Mouse (Mus musculus) forebrain, embryonic 10.5 days (tissue): ENCODE data around the gene Pdlim5. TPM values are rescaled to one million over a fixed set of nuclear protein-coding genes. Genes with fewer than 3 reads are reported as not detected.
"Not testable (repeated sequence)": the region's sequence is repeated elsewhere in the genome, so short reads cannot be mapped to it uniquely, and the experiment has no call there.

Experiments used
- DNase-seq: peaks from one replicate; pipeline ENCODE4 v3.0.0-alpha.2; 2017; ENCODE audit warnings: low spot score; ENCODE audit errors: extremely low spot score
- H3K27ac ChIP-seq: fragments of 300-500 bp; sonication (generic); 2 replicates; pipeline ENCODE4 v1.5.1; 2016; ENCODE audit warnings: mild to moderate bottlenecking
- H3K27me3 ChIP-seq: fragments of 300-500 bp; sonication (generic); 2 replicates; pipeline ENCODE4 v1.6.1; 2016; ENCODE audit warnings: mild to moderate bottlenecking; ENCODE audit not compliant: poor library complexity, severe bottlenecking
- H3K36me3 ChIP-seq: fragments of 300-500 bp; sonication (generic); replicated peaks from 2 replicates; pipeline ENCODE4 v1.6.1; 2016; ENCODE audit warnings: mild to moderate bottlenecking, moderate library complexity
- H3K4me1 ChIP-seq: fragments of 300-500 bp; sonication (generic); 2 replicates; pipeline ENCODE4 v1.6.1; 2016
- H3K4me3 ChIP-seq: fragments of 300-500 bp; sonication (generic); 2 replicates; pipeline ENCODE4 v1.5.1; 2016; ENCODE audit warnings: mild to moderate bottlenecking, moderate library complexity
- H3K9me3 ChIP-seq: fragments of 300-500 bp; sonication (generic); 2 replicates; pipeline ENCODE4 v1.6.1; 2016; ENCODE audit warnings: mild to moderate bottlenecking, moderate library complexity
- WGBS: fragments of 180-500 bp; shearing (Covaris S2); methylation state at CpG from one replicate; pipeline ENCODE4 v1.1.7; 2016; 5-methylcytosine and 5-hydroxymethylcytosine counted together
- polyA plus RNA-seq: library from polyadenylated mRNA; unstranded; fragments of >200 nt; fragmentation: Nextera tagmentation; extraction: Ambion mirVana; gene quantifications from 2 replicates; pipeline ENCODE4 v1.2.1, GENCODE M21; 2016

Gene Pdlim5
- polyA plus RNA-seq, 1 experiment from 2014 or later: 21.8 TPM

GRCm38 (mm10) chr3:142233606-142234465 lies 161.7 kb downstream of the Pdlim5 start:
- no peak overlapping the region for H3K27ac ChIP-seq
- no peaks in the 10 kb centered on the region for H3K27me3 ChIP-seq
- no peaks in the 10 kb centered on the region for H3K9me3 ChIP-seq
- no peaks in the 10 kb centered on the region for H3K36me3 ChIP-seq
- WGBS: 91% methylated on average over 16 of the region's 16 CpGs
- H3K4me1 ChIP-seq: peaks cover 15% of the 10 kb centered on the region
- no peak for DNase-seq
- H3K4me3 ChIP-seq: no peak overlapping the region

- no peaks in the 10 kb centered on the region for H3K36me3 ChIP-seq
- H3K4me3 ChIP-seq: no peak overlapping the region
- no peak for DNase-seq
- no peak overlapping the region for H3K27ac ChIP-seq
- H3K4me1 ChIP-seq: peaks cover 9% of the 10 kb centered on the region; the same call in 1 of the 2 replicates
- no peaks in the 10 kb centered on the region for H3K27me3 ChIP-seq
- WGBS: 93% methylated on average over 7 of the region's 7 CpGs
- no peaks in the 10 kb centered on the region for H3K9me3 ChIP-seq
These were observed 166.8 kb downstream of the Pdlim5 start for GRCm38 (mm10) chr3:142228665-142229064.

- no peak overlapping the region for H3K27ac ChIP-seq
- DNase-seq: no peak
- H3K9me3 ChIP-seq: no peaks in the 10 kb centered on the region
- H3K36me3 ChIP-seq: no peaks in the 10 kb centered on the region
- no peak overlapping the region for H3K4me3 ChIP-seq
- H3K4me1 ChIP-seq: peaks cover 9% of the 10 kb centered on the region; the same call in 1 of the 2 replicates
- H3K27me3 ChIP-seq: no peaks in the 10 kb centered on the region
- 92% methylated on average over 7 of the region's 7 CpGs for WGBS
These were observed 172.9 kb downstream of the Pdlim5 start for GRCm38 (mm10) chr3:142222471-142223103.

- 93% methylated on average over 9 of the region's 9 CpGs for WGBS
- Histone ChIP-seq H3K27me3 (no peaks in the 10 kb centered on the region), H3K4me1 (peaks cover under 1% of the 10 kb centered on the region; the same call in 1 of the 2 replicates), H3K4me3 (no peak overlapping the region), H3K9me3 (no peaks in the 10 kb centered on the region), H3K27ac (no peak overlapping the region), H3K36me3 (no peaks in the 10 kb centered on the region)
- DNase-seq: no peak
These were observed 175.6 kb downstream of the Pdlim5 start for GRCm38 (mm10) chr3:142219910-142220309.

GRCm38 (mm10) chr3:142212821-142213220 lies 182.7 kb downstream of the Pdlim5 start:
- no peak overlapping the region for H3K4me3 ChIP-seq
- H3K4me1 ChIP-seq: peaks cover 18% of the 10 kb centered on the region
- H3K36me3 ChIP-seq: no peaks in the 10 kb centered on the region
- no peak overlapping the region for H3K27ac ChIP-seq
- no peaks in the 10 kb centered on the region for H3K27me3 ChIP-seq
- DNase-seq: no peak
- WGBS: 74% methylated on average over 2 of the region's 2 CpGs
- no peaks in the 10 kb centered on the region for H3K9me3 ChIP-seq

GRCm38 (mm10) chr3:142212186-142212585 lies 183.3 kb downstream of the Pdlim5 start:
- no peak for DNase-seq
- 88% methylated on average over 3 of the region's 3 CpGs for WGBS
- peaks cover 18% of the 10 kb centered on the region for H3K4me1 ChIP-seq
- no peaks in the 10 kb centered on the region for H3K36me3 ChIP-seq
- no peak overlapping the region for H3K27ac ChIP-seq
- H3K4me3 ChIP-seq: no peak overlapping the region
- no peaks in the 10 kb centered on the region for H3K27me3 ChIP-seq
- no peaks in the 10 kb centered on the region for H3K9me3 ChIP-seq

GRCm38 (mm10) chr3:142209981-142210380 lies 185.5 kb downstream of the Pdlim5 start:
- Histone ChIP-seq H3K27ac (no peak overlapping the region), H3K27me3 (no peaks in the 10 kb centered on the region), H3K36me3 (no peaks in the 10 kb centered on the region), H3K4me3 (no peak overlapping the region), H3K4me1 (peaks cover 18% of the 10 kb centered on the region), H3K9me3 (no peaks in the 10 kb centered on the region)
- DNase-seq: no peak
- WGBS: 69% methylated on average over 6 of the region's 6 CpGs

GRCm38 (mm10) chr3:142209057-142209456 lies 186.4 kb downstream of the Pdlim5 start:
- H3K9me3 ChIP-seq: no peaks in the 10 kb centered on the region
- no peaks in the 10 kb centered on the region for H3K36me3 ChIP-seq
- WGBS: 90% methylated on average over 11 of the region's 11 CpGs
- DNase-seq: no peak
- no peaks in the 10 kb centered on the region for H3K27me3 ChIP-seq
- H3K4me3 ChIP-seq: no peak overlapping the region
- H3K4me1 ChIP-seq: peaks cover 18% of the 10 kb centered on the region
- no peak overlapping the region for H3K27ac ChIP-seq

GRCm38 (mm10) chr3:142207488-142207887 lies 188.0 kb downstream of the Pdlim5 start:
- Histone ChIP-seq H3K36me3 (no peaks in the 10 kb centered on the region), H3K4me1 (peaks cover 18% of the 10 kb centered on the region), H3K9me3 (no peaks in the 10 kb centered on the region), H3K27me3 (no peaks in the 10 kb centered on the region), H3K27ac (no peak overlapping the region), H3K4me3 (no peak overlapping the region)
- DNase-seq: no peak
- WGBS: 92% methylated on average over 6 of the region's 6 CpGs

GRCm38 (mm10) chr3:142206316-142206715 lies 189.2 kb downstream of the Pdlim5 start:
- H3K4me1 ChIP-seq: peaks cover 18% of the 10 kb centered on the region
- H3K9me3 ChIP-seq: no peaks in the 10 kb centered on the region
- WGBS: 95% methylated on average over 3 of the region's 3 CpGs
- no peaks in the 10 kb centered on the region for H3K27me3 ChIP-seq
- DNase-seq: no peak
- H3K36me3 ChIP-seq: no peaks in the 10 kb centered on the region
- H3K27ac ChIP-seq: no peak overlapping the region
- no peak overlapping the region for H3K4me3 ChIP-seq

- H3K4me1 ChIP-seq: no peaks in the 10 kb centered on the region
- H3K4me3 ChIP-seq: no peak overlapping the region
- 84% methylated on average over 8 of the region's 8 CpGs for WGBS
- H3K27me3 ChIP-seq: no peaks in the 10 kb centered on the region
- no peak overlapping the region for H3K27ac ChIP-seq
- H3K9me3 ChIP-seq: peaks cover 3% of the 10 kb centered on the region
- no peak for DNase-seq
- H3K36me3 ChIP-seq: no peaks in the 10 kb centered on the region
These were observed 199.4 kb downstream of the Pdlim5 start for GRCm38 (mm10) chr3:142196142-142196541.

- not testable (repeated sequence) for H3K4me1 ChIP-seq, DNase-seq, H3K27me3 ChIP-seq, H3K36me3 ChIP-seq, H3K27ac ChIP-seq, H3K4me3 ChIP-seq, H3K9me3 ChIP-seq
These were observed 203.9 kb downstream of the Pdlim5 start for GRCm38 (mm10) chr3:142191627-142192026.
